Mouse (Mus musculus) heart, embryonic 13.5 days (tissue): ENCODE measurements around the gene Olfr1220. TPM values are rescaled to one million over a fixed set of nuclear protein-coding genes. Genes with fewer than 3 reads are reported as not detected.

Experiments used
- ATAC-seq: fragments of 200-750 bp; cut with Nextera tagmentation; 2 replicates; pipeline ENCODE4 v1.8.0; 2017; ENCODE audit warnings: moderate TSS enrichment; ENCODE audit not compliant: insufficient number of reproducible peaks, low FRiP score, low TSS enrichment; ENCODE audit errors: extremely low read depth
- H3K27ac ChIP-seq: fragments of 300-500 bp; sonication (generic); replicated peaks from 2 replicates; pipeline ENCODE4 v1.5.1; 2015; ENCODE audit warnings: moderate library complexity, mild to moderate bottlenecking, inconsistent platforms
- H3K27me3 ChIP-seq: fragments of 300-500 bp; sonication (generic); replicated peaks from 2 replicates; pipeline ENCODE4 v1.6.1; 2015; ENCODE audit warnings: mild to moderate bottlenecking, inconsistent platforms
- H3K36me3 ChIP-seq: fragments of 300-500 bp; sonication (generic); 2 replicates; pipeline ENCODE4 v1.6.1; 2015; ENCODE audit warnings: mild to moderate bottlenecking, inconsistent platforms
- H3K4me1 ChIP-seq: fragments of 300-500 bp; sonication (generic); 2 replicates; pipeline ENCODE4 v1.6.1; 2015; ENCODE audit warnings: inconsistent platforms
- H3K4me2 ChIP-seq: fragments of 300-500 bp; sonication (generic); 2 replicates; pipeline ENCODE4 v1.6.1; 2015; ENCODE audit warnings: inconsistent platforms, mild to moderate bottlenecking, moderate library complexity
- H3K4me3 ChIP-seq: fragments of 300-500 bp; sonication (generic); 2 replicates; pipeline ENCODE4 v1.5.1; 2015; ENCODE audit warnings: moderate library complexity, mild to moderate bottlenecking, inconsistent platforms
- H3K9ac ChIP-seq: fragments of 300-500 bp; sonication (generic); 2 replicates; pipeline ENCODE4 v1.6.1; 2015; ENCODE audit warnings: inconsistent platforms, mild to moderate bottlenecking, moderate library complexity
- H3K9me3 ChIP-seq: fragments of 300-500 bp; sonication (generic); 2 replicates; pipeline ENCODE4 v1.6.1; 2016; ENCODE audit warnings: inconsistent platforms
- WGBS: fragments of 180-500 bp; shearing (Covaris S2); methylation state at CpG from one replicate; pipeline ENCODE4 v1.1.7; 2015; ENCODE audit warnings: mixed read lengths; 5-methylcytosine and 5-hydroxymethylcytosine counted together
- polyA plus RNA-seq: library from polyadenylated mRNA; unstranded; fragments of >200 nt; fragmentation: Nextera tagmentation; extraction: Ambion mirVana; gene quantifications from 2 replicates; pipeline ENCODE4 v1.2.1, GENCODE M21; 2015

The Olfr1220 gene
- not detected in 2 replicates for polyA plus RNA-seq

GRCm38 (mm10) chr2:89106735-89107134, at the start of gene Olfr1220:
Olfr1220 (minus strand) TSS chr2:89106835.
- H3K27ac ChIP-seq = no peak within 1 kb of the TSS
- no peak for ATAC-seq
- no peak within 1 kb of the TSS for H3K4me3 ChIP-seq
- no peaks in the 10 kb centered on the region for H3K36me3 ChIP-seq
- 72% methylated on average over 3 of the region's 3 CpGs for WGBS
- H3K27me3 ChIP-seq = no peaks in the 10 kb centered on the region
- no peaks in the 10 kb centered on the region for H3K4me1 ChIP-seq
- no peak within 1 kb of the TSS for H3K4me2 ChIP-seq
- no peak within 1 kb of the TSS for H3K9ac ChIP-seq
- no peaks in the 10 kb centered on the region for H3K9me3 ChIP-seq

GRCm38 (mm10) chr2:89151460-89151859, 44.8 kb upstream of the Olfr1220 start, which contains the start of gene Olfr1223:
Olfr1223 (minus strand) TSS chr2:89151560.
- WGBS = 45% methylated on average over 1 of the region's 1 CpGs

GRCm38 (mm10) chr2:89132954-89133353, 26.3 kb upstream of the Olfr1220 start, which contains the start of gene Olfr1222:
Olfr1222 (minus strand) TSS chr2:89133054.
- Histone ChIP-seq H3K9me3 (no peaks in the 10 kb centered on the region), H3K4me1 (no peaks in the 10 kb centered on the region), H3K27ac (no peak within 1 kb of the TSS), H3K9ac (no peak within 1 kb of the TSS), H3K36me3 (no peaks in the 10 kb centered on the region), H3K4me2 (no peak within 1 kb of the TSS), H3K27me3 (no peaks in the 10 kb centered on the region), H3K4me3 (no peak within 1 kb of the TSS)
- 24% methylated on average over 3 of the region's 3 CpGs for WGBS
- ATAC-seq = no peak

More at GRCm38 (mm10) chr2:89151460-89151859, 44.8 kb upstream of the Olfr1220 start, which contains the start of gene Olfr1223:
- H3K9me3 ChIP-seq = no peaks in the 10 kb centered on the region
- H3K27ac ChIP-seq = no peak within 1 kb of the TSS
- no peaks in the 10 kb centered on the region for H3K4me1 ChIP-seq
- H3K4me3 ChIP-seq = no peak within 1 kb of the TSS
- no peak within 1 kb of the TSS for H3K9ac ChIP-seq
- no peaks in the 10 kb centered on the region for H3K27me3 ChIP-seq
- ATAC-seq = no peak
- H3K36me3 ChIP-seq = no peaks in the 10 kb centered on the region
- no peak within 1 kb of the TSS for H3K4me2 ChIP-seq

- WGBS = 73% methylated on average over 2 of the region's 2 CpGs
- no peaks in the 10 kb centered on the region for H3K36me3 ChIP-seq
Measured at GRCm38 (mm10) chr2:89117183-89117582, 10.5 kb upstream of the Olfr1220 start, which contains the start of gene Olfr1221. Olfr1221 (minus strand) TSS chr2:89117283.

GRCm38 (mm10) chr2:89105651-89106050, 984 bp downstream of the Olfr1220 start:
- no peak for ATAC-seq
- Histone ChIP-seq H3K9me3 (no peaks in the 10 kb centered on the region), H3K4me2 (no peak overlapping the region)

More at GRCm38 (mm10) chr2:89117183-89117582, 10.5 kb upstream of the Olfr1220 start, which contains the start of gene Olfr1221:
- no peak within 1 kb of the TSS for H3K9ac ChIP-seq
- no peak for ATAC-seq
- no peak within 1 kb of the TSS for H3K27ac ChIP-seq
- H3K9me3 ChIP-seq = no peaks in the 10 kb centered on the region
- H3K4me3 ChIP-seq = no peak within 1 kb of the TSS
- no peaks in the 10 kb centered on the region for H3K4me1 ChIP-seq
- no peak within 1 kb of the TSS for H3K4me2 ChIP-seq
- no peaks in the 10 kb centered on the region for H3K27me3 ChIP-seq

GRCm38 (mm10) chr2:89093848-89094247, 12.8 kb downstream of the Olfr1220 start:
- ATAC-seq = no peak
- Histone ChIP-seq H3K27ac (no peak overlapping the region), H3K36me3 (no peaks in the 10 kb centered on the region), H3K9ac (no peak overlapping the region), H3K4me1 (no peaks in the 10 kb centered on the region), H3K4me3 (no peak overlapping the region), H3K27me3 (no peaks in the 10 kb centered on the region), H3K9me3 (no peaks in the 10 kb centered on the region), H3K4me2 (no peak overlapping the region)
- 87% methylated on average over 1 of the region's 1 CpGs for WGBS

More at GRCm38 (mm10) chr2:89105651-89106050, 984 bp downstream of the Olfr1220 start:
- H3K4me1 ChIP-seq = no peaks in the 10 kb centered on the region
- no peak overlapping the region for H3K27ac ChIP-seq
- H3K9ac ChIP-seq = no peak overlapping the region
- H3K4me3 ChIP-seq = no peak overlapping the region
- no peaks in the 10 kb centered on the region for H3K36me3 ChIP-seq
- H3K27me3 ChIP-seq = no peaks in the 10 kb centered on the region

GRCm38 (mm10) chr2:89083413-89083812, 23.2 kb downstream of the Olfr1220 start, which contains the start of gene Olfr1219:
Olfr1219 (minus strand) TSS chr2:89083513.
- H3K4me3 ChIP-seq = no peak within 1 kb of the TSS
- H3K4me1 ChIP-seq = no peaks in the 10 kb centered on the region
- no peaks in the 10 kb centered on the region for H3K36me3 ChIP-seq
- H3K27me3 ChIP-seq = no peaks in the 10 kb centered on the region
- H3K27ac ChIP-seq = no peak within 1 kb of the TSS
- H3K4me2 ChIP-seq = no peak within 1 kb of the TSS
- H3K9ac ChIP-seq = no peak within 1 kb of the TSS
- no peak for ATAC-seq
- H3K9me3 ChIP-seq = no peaks in the 10 kb centered on the region
- 68% methylated on average over 1 of the region's 1 CpGs for WGBS

GRCm38 (mm10) chr2:89081487-89081886, 25.1 kb downstream of the Olfr1220 start:
- H3K9ac ChIP-seq = no peak overlapping the region
- ATAC-seq = no peak
- H3K9me3 ChIP-seq = no peaks in the 10 kb centered on the region
- H3K27me3 ChIP-seq = no peaks in the 10 kb centered on the region
- H3K36me3 ChIP-seq = no peaks in the 10 kb centered on the region
- no peak overlapping the region for H3K4me3 ChIP-seq
- no peak overlapping the region for H3K27ac ChIP-seq
- no peak overlapping the region for H3K4me2 ChIP-seq
- no peaks in the 10 kb centered on the region for H3K4me1 ChIP-seq

- H3K36me3 ChIP-seq = no peaks in the 10 kb centered on the region
- H3K27me3 ChIP-seq = no peaks in the 10 kb centered on the region
- H3K9ac ChIP-seq = no peak within 1 kb of the TSS
- no peak within 1 kb of the TSS for H3K4me3 ChIP-seq
- no peak within 1 kb of the TSS for H3K4me2 ChIP-seq
- no peaks in the 10 kb centered on the region for H3K9me3 ChIP-seq
- ATAC-seq = no peak
- H3K4me1 ChIP-seq = no peaks in the 10 kb centered on the region
- H3K27ac ChIP-seq = no peak within 1 kb of the TSS
Measured at GRCm38 (mm10) chr2:89061087-89061486, 45.5 kb downstream of the Olfr1220 start, which contains the start of gene Olfr1218. Olfr1218 (minus strand) TSS chr2:89061187.

Other genes with a start within 250 kb of the Olfr1220 start
- not detected in 2 replicates for gene Olfr1206, start 243.6 kb downstream of the Olfr1220 start, polyA plus RNA-seq
- gene Olfr1208, start 204.5 kb downstream of the Olfr1220 start, polyA plus RNA-seq = not detected in 2 replicates
- not detected in 2 replicates for gene Olfr1209, start 191.7 kb downstream of the Olfr1220 start, polyA plus RNA-seq
- gene Olfr1211, start 168.7 kb downstream of the Olfr1220 start, polyA plus RNA-seq = not detected in 2 replicates
- gene Olfr1212, start 152.9 kb downstream of the Olfr1220 start, polyA plus RNA-seq = not detected in 2 replicates
- gene Gm13762, start 126.6 kb downstream of the Olfr1220 start, polyA plus RNA-seq = not detected in 2 replicates
- not detected in 2 replicates for gene Olfr1214, start 114.2 kb downstream of the Olfr1220 start, polyA plus RNA-seq
- not detected in 2 replicates for gene Olfr1215, start 99.9 kb downstream of the Olfr1220 start, polyA plus RNA-seq
- not detected in 2 replicates for gene Olfr1216, start 88.5 kb downstream of the Olfr1220 start, polyA plus RNA-seq
- gene Olfr1217, start 74.8 kb downstream of the Olfr1220 start, polyA plus RNA-seq = not detected in 2 replicates
- not detected in 2 replicates for gene Olfr1218, start 45.6 kb downstream of the Olfr1220 start, polyA plus RNA-seq
- gene Olfr1219, start 23.3 kb downstream of the Olfr1220 start, polyA plus RNA-seq = not detected in 2 replicates
- not detected in 2 replicates for gene Olfr1221, start 10.4 kb upstream of the Olfr1220 start, polyA plus RNA-seq
- not detected in 2 replicates for gene Olfr1222, start 26.2 kb upstream of the Olfr1220 start, polyA plus RNA-seq
- gene Olfr1223, start 44.7 kb upstream of the Olfr1220 start, polyA plus RNA-seq = not detected in 2 replicates
- not detected in 2 replicates for gene Olfr1224-ps1, start 57.3 kb upstream of the Olfr1220 start, polyA plus RNA-seq
- gene Olfr1225, start 67.8 kb upstream of the Olfr1220 start, polyA plus RNA-seq = not detected in 2 replicates
- gene Olfr1226, start 93.2 kb upstream of the Olfr1220 start, polyA plus RNA-seq = not detected in 2 replicates
- not detected in 2 replicates for gene Olfr1228, start 147.2 kb upstream of the Olfr1220 start, polyA plus RNA-seq
- gene Olfr1229, start 181.2 kb upstream of the Olfr1220 start, polyA plus RNA-seq = not detected in 2 replicates
- gene Olfr1230, start 190.4 kb upstream of the Olfr1220 start, polyA plus RNA-seq = not detected in 2 replicates
- gene Olfr1231, start 200.2 kb upstream of the Olfr1220 start, polyA plus RNA-seq = not detected in 2 replicates
- not detected in 2 replicates for gene Olfr1232, start 222.8 kb upstream of the Olfr1220 start, polyA plus RNA-seq
- gene Olfr1233, start 235.6 kb upstream of the Olfr1220 start, polyA plus RNA-seq = not detected in 2 replicates